Mouse (Mus musculus): Measurements from ENCODE around the gene Slc39a11.

Gene Slc39a11

GRCm38 (mm10) chr11:113283376-113283811, 366.5 kb downstream of the Slc39a11 start:
- DNase-seq (ENCODE audit: low spot score): peak; percentile 39

GRCm38 (mm10) chr11:113278238-113278637, 371.6 kb downstream of the Slc39a11 start:
- DNase-seq (ENCODE audit: low spot score): no peak

GRCm38 (mm10) chr11:113277034-113277612, 372.8 kb downstream of the Slc39a11 start:
- DNase-seq (ENCODE audit: low spot score): peak; percentile 42

GRCm38 (mm10) chr11:113276518-113276917, 373.4 kb downstream of the Slc39a11 start:
- DNase-seq (ENCODE audit: low spot score): no peak

GRCm38 (mm10) chr11:113274037-113274436, 375.8 kb downstream of the Slc39a11 start:
- no peak for DNase-seq (ENCODE audit: low spot score)

- no peak for DNase-seq (ENCODE audit: low spot score)
Measured at GRCm38 (mm10) chr11:113271857-113272256, 378.0 kb downstream of the Slc39a11 start.

- DNase-seq (ENCODE audit: low spot score): no peak
Measured at GRCm38 (mm10) chr11:113268831-113269319, 381.0 kb downstream of the Slc39a11 start.

GRCm38 (mm10) chr11:113267516-113268230, 382.2 kb downstream of the Slc39a11 start:
- DNase-seq (ENCODE audit: low spot score): peak; percentile 19

- DNase-seq (ENCODE audit: low spot score): peak; percentile 63
Measured at GRCm38 (mm10) chr11:113266706-113267105, 383.2 kb downstream of the Slc39a11 start.

- no peak for DNase-seq (ENCODE audit: low spot score)
Measured at GRCm38 (mm10) chr11:113265567-113265966, 384.3 kb downstream of the Slc39a11 start.

GRCm38 (mm10) chr11:113263971-113264370, 385.9 kb downstream of the Slc39a11 start:
- no peak for DNase-seq (ENCODE audit: low spot score)

GRCm38 (mm10) chr11:113262062-113262461, 387.8 kb downstream of the Slc39a11 start:
- DNase-seq (ENCODE audit: low spot score): no peak

GRCm38 (mm10) chr11:113261421-113261820, 388.5 kb downstream of the Slc39a11 start:
- no peak for DNase-seq (ENCODE audit: low spot score)

- DNase-seq (ENCODE audit: low spot score): no peak
Measured at GRCm38 (mm10) chr11:113259712-113260382, 390.0 kb downstream of the Slc39a11 start.

- no peak for DNase-seq (ENCODE audit: low spot score)
Measured at GRCm38 (mm10) chr11:113258016-113258415, 391.9 kb downstream of the Slc39a11 start.

GRCm38 (mm10) chr11:113254653-113255052, 395.2 kb downstream of the Slc39a11 start:
- no peak for DNase-seq (ENCODE audit: low spot score)

GRCm38 (mm10) chr11:113253169-113253568, 396.7 kb downstream of the Slc39a11 start:
- DNase-seq (ENCODE audit: low spot score): no peak

- no peak for DNase-seq (ENCODE audit: low spot score)
Measured at GRCm38 (mm10) chr11:113251172-113251571, 398.7 kb downstream of the Slc39a11 start.

GRCm38 (mm10) chr11:113246475-113246874, 403.4 kb downstream of the Slc39a11 start:
- no peak for DNase-seq (ENCODE audit: low spot score)

GRCm38 (mm10) chr11:113245666-113246065, 404.2 kb downstream of the Slc39a11 start:
- no peak for DNase-seq (ENCODE audit: low spot score)

GRCm38 (mm10) chr11:113234432-113234831, 415.4 kb downstream of the Slc39a11 start:
- no peak for DNase-seq (ENCODE audit: low spot score)

GRCm38 (mm10) chr11:113232049-113232448, 417.8 kb downstream of the Slc39a11 start:
- DNase-seq (ENCODE audit: low spot score): no peak

Data from layer of hippocampus, adult 11-12 months (tissue).